Mouse (Mus musculus): ENCODE data around the gene Olfr63. TPM values are rescaled to one million over a fixed set of nuclear protein-coding genes. Genes with fewer than 3 reads are reported as not detected.

The Olfr63 gene
- polyA plus RNA-seq (2015; fragmentation: Nextera tagmentation; extraction: Ambion mirVana), result not detected in 2 replicates

DNA sequence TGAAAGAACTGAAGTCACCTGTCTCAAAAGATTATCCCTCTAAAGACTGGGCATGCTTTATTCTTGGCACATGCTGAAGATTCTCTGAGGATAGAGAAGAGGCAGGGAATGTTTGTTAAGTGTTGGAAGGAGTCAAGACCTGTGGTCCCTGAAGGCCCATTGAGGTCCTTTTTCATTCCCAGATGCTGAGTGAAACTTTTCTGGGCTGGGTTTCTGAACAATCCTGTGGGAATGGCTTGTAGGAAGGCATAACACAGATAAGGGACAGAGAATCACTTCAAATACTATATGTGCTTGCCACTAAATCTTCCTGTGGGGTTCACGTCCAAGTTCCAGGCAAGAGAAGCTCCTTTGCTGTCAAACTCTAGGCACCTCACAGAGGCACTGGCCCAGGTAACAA lies at the start of gene Olfr63:
Gene Olfr63 (plus strand): TSS at position 301 of the 400 bp plus-strand sequence.

DNA sequence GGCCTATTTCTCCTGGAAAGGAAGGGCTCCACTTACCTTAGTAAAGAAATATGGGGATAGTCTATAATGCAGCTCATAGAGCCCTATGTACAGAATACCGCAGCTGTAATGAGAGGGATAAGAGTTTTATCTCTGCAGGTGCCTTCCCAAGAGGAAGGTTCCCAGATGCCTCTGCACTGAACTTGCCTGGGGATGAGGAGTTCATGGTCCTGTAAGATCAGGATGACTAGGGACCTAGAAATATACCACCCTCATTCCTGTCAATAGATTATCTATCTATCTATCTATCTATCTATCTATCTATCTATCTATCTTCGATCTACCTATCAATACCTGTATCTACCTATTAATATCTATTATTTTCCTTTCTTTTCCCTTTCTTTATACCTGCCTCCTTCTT lies 42.9 kb upstream of the Olfr63 start, which contains the start of gene Olfr1564:
Gene Olfr1564 (minus strand): TSS at position 101 of the 400 bp plus-strand sequence.

DNA sequence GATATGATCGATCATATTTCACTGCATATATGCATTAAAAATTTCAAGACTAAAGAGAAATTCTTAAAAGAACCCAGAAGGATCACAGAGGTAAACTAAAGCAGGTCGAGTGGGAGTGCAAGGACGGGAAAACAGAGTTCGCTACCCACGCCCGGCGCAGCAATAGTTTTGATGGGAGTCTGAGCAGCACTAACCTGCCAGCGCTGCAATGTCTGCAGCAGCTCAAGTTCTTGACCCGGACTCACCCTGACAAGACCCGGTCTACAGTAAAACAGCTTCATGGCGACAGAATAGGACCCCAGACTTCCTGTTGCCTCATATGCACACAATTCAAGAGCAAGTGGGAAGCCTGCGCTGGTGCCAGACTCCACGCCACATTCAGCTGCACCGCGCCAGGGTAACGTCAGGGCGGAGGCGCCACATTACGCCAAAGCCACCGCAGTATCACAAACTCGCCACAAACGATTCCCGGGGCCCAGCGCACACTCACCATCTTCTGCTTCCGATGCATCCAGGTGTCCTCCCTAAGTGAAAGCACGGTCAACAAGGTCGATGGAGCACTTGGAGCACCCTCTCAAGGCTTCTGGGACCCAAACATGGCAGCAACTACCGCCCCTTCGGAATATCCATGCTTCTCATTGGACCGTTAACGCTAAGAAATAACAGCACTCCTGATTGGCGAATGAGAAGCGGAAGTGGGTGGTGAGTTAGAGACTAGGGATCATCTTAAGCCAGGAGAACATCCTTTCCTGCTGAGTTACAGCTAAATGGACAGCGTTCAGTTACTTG lies 9.8 kb upstream of the Olfr63 start, which contains the start of gene Zfp955a:
Gene Zfp955a (minus strand): TSS at position 616 of the 789 bp plus-strand sequence.

DNA sequence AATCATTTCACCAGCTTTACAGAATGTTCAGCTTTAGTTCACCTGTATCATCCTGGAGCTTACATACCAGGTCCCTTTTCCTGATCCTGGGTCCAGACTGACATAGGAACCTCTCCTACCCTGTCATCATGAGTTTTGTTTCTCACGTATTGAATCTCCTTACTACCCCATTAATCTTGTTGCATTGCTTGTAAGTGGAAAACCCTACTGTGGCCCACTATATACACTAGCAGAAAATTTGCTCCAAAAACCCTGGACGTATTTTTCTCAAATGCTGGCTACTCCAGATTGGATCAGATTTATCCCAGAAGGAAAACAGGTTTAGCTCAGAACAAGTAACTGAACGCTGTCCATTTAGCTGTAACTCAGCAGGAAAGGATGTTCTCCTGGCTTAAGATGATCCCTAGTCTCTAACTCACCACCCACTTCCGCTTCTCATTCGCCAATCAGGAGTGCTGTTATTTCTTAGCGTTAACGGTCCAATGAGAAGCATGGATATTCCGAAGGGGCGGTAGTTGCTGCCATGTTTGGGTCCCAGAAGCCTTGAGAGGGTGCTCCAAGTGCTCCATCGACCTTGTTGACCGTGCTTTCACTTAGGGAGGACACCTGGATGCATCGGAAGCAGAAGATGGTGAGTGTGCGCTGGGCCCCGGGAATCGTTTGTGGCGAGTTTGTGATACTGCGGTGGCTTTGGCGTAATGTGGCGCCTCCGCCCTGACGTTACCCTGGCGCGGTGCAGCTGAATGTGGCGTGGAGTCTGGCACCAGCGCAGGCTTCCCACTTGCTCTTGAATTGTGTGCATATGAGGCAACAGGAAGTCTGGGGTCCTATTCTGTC lies 24.8 kb downstream of the Olfr63 start, which contains the start of gene Zfp955b:
Gene Zfp955b (plus strand): TSS at position 506 of the 837 bp plus-strand sequence.

Other genes starting within 250 kb of the Olfr63 start
- gene Zfp763, start 231.3 kb upstream of the Olfr63 start, polyA plus RNA-seq (2015; fragmentation: Nextera tagmentation; extraction: Ambion mirVana), result 2.8 and 3.1 TPM in 2 replicates
- not detected in 2 replicates for gene 4921501E09Rik, start 196.6 kb upstream of the Olfr63 start, polyA plus RNA-seq (2015; fragmentation: Nextera tagmentation; extraction: Ambion mirVana)
- 2.8 and 3.8 TPM in 2 replicates for gene Zfp563, start 175.4 kb upstream of the Olfr63 start, polyA plus RNA-seq (2015; fragmentation: Nextera tagmentation; extraction: Ambion mirVana)
- not detected in 2 replicates for gene Morc2b, start 125.0 kb upstream of the Olfr63 start, polyA plus RNA-seq (2015; fragmentation: Nextera tagmentation; extraction: Ambion mirVana)
- not detected in 2 replicates for gene Olfr55, start 96.2 kb upstream of the Olfr63 start, polyA plus RNA-seq (2015; fragmentation: Nextera tagmentation; extraction: Ambion mirVana)
- gene Olfr239, start 73.4 kb upstream of the Olfr63 start, polyA plus RNA-seq (2015; fragmentation: Nextera tagmentation; extraction: Ambion mirVana), result 0.04 TPM in 1 of 2 replicates, not detected in the other
- not detected in 2 replicates for gene Olfr1564, start 43.0 kb upstream of the Olfr63 start, polyA plus RNA-seq (2015; fragmentation: Nextera tagmentation; extraction: Ambion mirVana)
- gene Zfp955a, start 9.5 kb upstream of the Olfr63 start, polyA plus RNA-seq (2015; fragmentation: Nextera tagmentation; extraction: Ambion mirVana), result 6.0 and 6.9 TPM in 2 replicates
- gene Zfp955b, start 24.9 kb downstream of the Olfr63 start, polyA plus RNA-seq (2015; fragmentation: Nextera tagmentation; extraction: Ambion mirVana), result 4.9 TPM in 2 replicates
- gene Zfp81, start 94.2 kb downstream of the Olfr63 start, polyA plus RNA-seq (2015; fragmentation: Nextera tagmentation; extraction: Ambion mirVana), result 4.5 and 4.7 TPM in 2 replicates
- 3.4 and 3.7 TPM in 2 replicates for gene Zfp101, start 130.0 kb downstream of the Olfr63 start, polyA plus RNA-seq (2015; fragmentation: Nextera tagmentation; extraction: Ambion mirVana)
- 0.11 TPM in 1 of 2 replicates, not detected in the other for gene Actl9, start 168.2 kb downstream of the Olfr63 start, polyA plus RNA-seq (2015; fragmentation: Nextera tagmentation; extraction: Ambion mirVana)

Data from urinary bladder, postnatal 0 days (tissue).